Mouse (Mus musculus) lung, embryonic 15.5 days (tissue): Measurements from ENCODE around the gene Fkbp6. TPM values are rescaled to one million over a fixed set of nuclear protein-coding genes. Genes with fewer than 3 reads are reported as not detected.
A peak's percentile ranks its signal among the peaks of the same experiment; 100 is the strongest.

ENCODE experiments used
- ATAC-seq: fragments of 200-750 bp; cut with Nextera tagmentation; 2 replicates; pipeline ENCODE4 v1.8.0; 2017; ENCODE audit warnings: moderate number of reproducible peaks, borderline replicate concordance; ENCODE audit not compliant: low FRiP score, low TSS enrichment; ENCODE audit errors: extremely low read depth
- H3K27ac ChIP-seq: fragments of 300-500 bp; sonication (generic); 2 replicates; pipeline ENCODE4 v1.5.1; 2015; ENCODE audit warnings: moderate library complexity, mild to moderate bottlenecking, inconsistent platforms
- H3K27me3 ChIP-seq: fragments of 300-500 bp; sonication (generic); 2 replicates; pipeline ENCODE4 v1.6.1; 2015; ENCODE audit warnings: inconsistent platforms
- H3K36me3 ChIP-seq: fragments of 300-500 bp; sonication (generic); 2 replicates; pipeline ENCODE4 v1.6.1; 2015; ENCODE audit warnings: inconsistent platforms
- H3K4me1 ChIP-seq: fragments of 300-500 bp; sonication (generic); 2 replicates; pipeline ENCODE4 v1.6.1; 2015; ENCODE audit warnings: inconsistent platforms
- H3K4me2 ChIP-seq: fragments of 300-500 bp; sonication (generic); 2 replicates; pipeline ENCODE4 v1.6.1; 2015; ENCODE audit warnings: inconsistent platforms, mild to moderate bottlenecking, moderate library complexity
- H3K4me3 ChIP-seq: fragments of 300-500 bp; sonication (generic); 2 replicates; pipeline ENCODE4 v1.5.1; 2015; ENCODE audit warnings: mild to moderate bottlenecking, inconsistent platforms
- H3K9ac ChIP-seq: fragments of 300-500 bp; sonication (generic); 2 replicates; pipeline ENCODE4 v1.6.1; 2015; ENCODE audit warnings: inconsistent platforms
- H3K9me3 ChIP-seq: fragments of 300-500 bp; sonication (generic); 2 replicates; pipeline ENCODE4 v1.6.1; 2016; ENCODE audit warnings: inconsistent platforms
- WGBS: fragments of 180-500 bp; shearing (Covaris S2); methylation state at CpG from one replicate; pipeline ENCODE4 v1.1.7; 2015; 5-methylcytosine and 5-hydroxymethylcytosine counted together
- polyA plus RNA-seq: library from polyadenylated mRNA; unstranded; fragments of >200 nt; fragmentation: Nextera tagmentation; extraction: Ambion mirVana; gene quantifications from 2 replicates; pipeline ENCODE4 v1.2.1, GENCODE M21; 2015

Fkbp6 gene
- polyA plus RNA-seq, 1 experiment from 2014 or later, result not detected

GRCm38 (mm10) chr5:135269451-135269850 is 80.4 kb downstream of the Fkbp6 start:
- no peaks in the 10 kb centered on the region for H3K9me3 ChIP-seq
- WGBS, result 73% methylated on average over 8 of the region's 8 CpGs
- no peaks in the 10 kb centered on the region for H3K27me3 ChIP-seq
- H3K4me2 ChIP-seq, result no peak overlapping the region
- ATAC-seq, result no peak
- peaks cover 5% of the 10 kb centered on the region for H3K4me1 ChIP-seq
- H3K36me3 ChIP-seq, result no peaks in the 10 kb centered on the region
- H3K27ac ChIP-seq, result no peak overlapping the region
- H3K4me3 ChIP-seq, result no peak overlapping the region
- H3K9ac ChIP-seq, result no peak overlapping the region

DNA sequence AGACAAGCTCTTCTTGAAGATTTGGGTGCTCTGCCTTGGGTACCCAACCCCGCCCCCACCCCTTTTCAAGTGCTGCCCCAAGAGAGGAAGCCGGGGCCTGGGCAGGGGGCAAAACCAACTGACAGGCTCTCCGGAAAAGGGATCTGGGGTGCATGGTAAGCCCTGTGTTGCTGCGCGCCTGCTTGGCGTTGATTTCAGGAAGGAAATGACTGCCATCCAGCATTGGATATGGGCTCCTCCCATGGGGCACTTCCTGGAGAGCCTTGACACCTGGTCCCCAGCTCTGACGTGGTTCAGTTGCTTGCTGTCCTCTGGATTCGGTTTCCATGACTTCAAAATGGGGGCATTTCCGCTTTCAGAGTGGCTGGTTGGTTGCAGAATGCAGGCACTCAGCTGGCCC is 85.3 kb downstream of the Fkbp6 start:
- H3K9me3 ChIP-seq, result no peaks in the 10 kb centered on the region

GRCm38 (mm10) chr5:135263866-135264503 is 85.9 kb downstream of the Fkbp6 start:
- Histone ChIP-seq H3K36me3 (no peaks in the 10 kb centered on the region), H3K27me3 (no peaks in the 10 kb centered on the region), H3K27ac (peak overlapping the region; percentile 56), H3K4me3 (peak overlapping the region; percentile 13; the same call in 1 of the 2 replicates), H3K4me1 (peaks cover 11% of the 10 kb centered on the region), H3K4me2 (peak overlapping the region; percentile 49), H3K9ac (no peak overlapping the region), H3K9me3 (no peaks in the 10 kb centered on the region)
- 11% methylated on average over 17 of the region's 17 CpGs for WGBS
- peak; percentile 84 for ATAC-seq

More for the DNA sequence above, 85.3 kb downstream of the Fkbp6 start:
- H3K4me3 ChIP-seq, result no peak overlapping the region; the same call in 1 of the 2 replicates
- peak; percentile 45; the same call in 1 of the 2 replicates for ATAC-seq
- WGBS, result 27% methylated on average over 9 of the region's 9 CpGs
- H3K9ac ChIP-seq, result no peak overlapping the region
- H3K27ac ChIP-seq, result peak overlapping the region; percentile 56
- peaks cover 11% of the 10 kb centered on the region for H3K4me1 ChIP-seq
- no peaks in the 10 kb centered on the region for H3K27me3 ChIP-seq
- H3K4me2 ChIP-seq, result peak overlapping the region; percentile 49
- no peaks in the 10 kb centered on the region for H3K36me3 ChIP-seq

- no peaks in the 10 kb centered on the region for H3K27me3 ChIP-seq
- WGBS, result 24% methylated on average over 30 of the region's 30 CpGs
- H3K36me3 ChIP-seq, result no peaks in the 10 kb centered on the region
- H3K9ac ChIP-seq, result peak overlapping the region; percentile 43
- no peaks in the 10 kb centered on the region for H3K9me3 ChIP-seq
- peak overlapping the region; percentile 32 for H3K27ac ChIP-seq
- H3K4me3 ChIP-seq, result peak overlapping the region; percentile 28
- H3K4me2 ChIP-seq, result peak overlapping the region; percentile 56
- ATAC-seq, result 0 out of 2 replicates have a peak, but pooled peaks have one; percentile 17
- peaks cover 16% of the 10 kb centered on the region for H3K4me1 ChIP-seq
Measured at GRCm38 (mm10) chr5:135258280-135259150, 91.3 kb downstream of the Fkbp6 start.

GRCm38 (mm10) chr5:135257559-135257958 is 92.3 kb downstream of the Fkbp6 start:
- Histone ChIP-seq H3K4me1 (peaks cover 16% of the 10 kb centered on the region), H3K4me3 (no peak overlapping the region), H3K27me3 (no peaks in the 10 kb centered on the region), H3K9ac (no peak overlapping the region), H3K4me2 (no peak overlapping the region), H3K36me3 (no peaks in the 10 kb centered on the region), H3K9me3 (no peaks in the 10 kb centered on the region), H3K27ac (no peak overlapping the region)
- ATAC-seq, result no peak
- 80% methylated on average over 12 of the region's 12 CpGs for WGBS

- H3K4me1 ChIP-seq, result peaks cover 19% of the 10 kb centered on the region
- no peaks in the 10 kb centered on the region for H3K27me3 ChIP-seq
- H3K36me3 ChIP-seq, result no peaks in the 10 kb centered on the region
- H3K4me2 ChIP-seq, result no peak overlapping the region
- no peak overlapping the region for H3K27ac ChIP-seq
- no peak for ATAC-seq
- H3K9ac ChIP-seq, result no peak overlapping the region
- H3K4me3 ChIP-seq, result no peak overlapping the region
- 81% methylated on average over 3 of the region's 3 CpGs for WGBS
- no peaks in the 10 kb centered on the region for H3K9me3 ChIP-seq
Measured at GRCm38 (mm10) chr5:135256166-135256565, 93.7 kb downstream of the Fkbp6 start.

DNA sequence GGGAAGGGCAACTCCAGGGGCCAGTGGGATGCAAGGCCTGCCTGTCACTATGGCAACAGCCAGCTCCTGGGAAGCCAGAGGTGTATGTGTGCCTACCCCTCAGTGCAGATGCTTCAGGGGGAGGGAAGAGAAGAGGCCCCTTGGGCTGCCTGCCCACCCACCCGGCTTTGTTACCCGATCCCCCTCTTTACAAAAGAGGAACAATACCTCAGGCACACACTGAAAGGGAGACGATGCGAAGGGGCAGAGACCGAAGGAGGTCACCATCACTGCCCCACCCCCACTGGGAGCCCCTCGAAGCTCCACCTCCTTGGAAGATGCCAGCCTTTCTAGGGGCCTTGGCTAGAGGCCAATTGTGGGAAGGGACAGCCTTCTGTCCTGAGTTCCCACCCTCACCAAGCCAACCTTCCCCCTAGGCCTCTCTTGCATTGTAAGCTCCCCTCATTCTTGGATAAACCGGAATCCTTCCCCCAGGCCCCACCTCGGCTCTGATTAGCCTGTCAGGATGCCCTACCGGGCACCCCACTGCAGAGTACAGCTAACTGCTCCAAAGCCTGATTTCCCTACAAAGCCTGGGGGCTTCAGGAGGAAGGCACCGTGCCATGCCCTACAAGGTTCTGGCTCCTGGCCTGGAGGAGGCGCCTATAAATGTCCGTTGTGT is 96.0 kb downstream of the Fkbp6 start:
- no peak for ATAC-seq
- H3K27ac ChIP-seq, result no peak overlapping the region
- H3K36me3 ChIP-seq, result no peaks in the 10 kb centered on the region
- H3K4me1 ChIP-seq, result peaks cover 31% of the 10 kb centered on the region
- no peaks in the 10 kb centered on the region for H3K9me3 ChIP-seq
- H3K27me3 ChIP-seq, result peaks cover 22% of the 10 kb centered on the region
- WGBS, result 14% methylated on average over 12 of the region's 12 CpGs
- H3K4me3 ChIP-seq, result no peak overlapping the region
- H3K4me2 ChIP-seq, result no peak overlapping the region
- H3K9ac ChIP-seq, result no peak overlapping the region

DNA sequence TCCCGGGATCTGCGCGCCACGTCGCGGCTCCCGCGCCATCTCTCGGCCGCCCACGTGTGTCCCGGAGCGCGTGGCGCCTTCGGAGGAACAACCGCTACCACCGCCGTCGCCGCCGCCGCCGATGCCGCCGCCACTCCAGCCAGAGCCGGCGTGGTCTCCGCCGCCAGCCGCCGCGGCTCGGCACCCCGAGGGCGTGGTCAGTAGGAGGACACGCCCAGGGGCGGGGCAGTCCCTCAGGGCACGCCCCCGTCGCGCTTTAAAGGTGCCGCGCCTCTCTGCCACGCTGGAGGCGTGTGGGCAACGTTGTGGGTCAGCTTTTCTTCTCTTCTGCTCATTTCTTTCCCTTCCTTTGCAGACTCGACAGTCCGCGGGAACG is 98.8 kb downstream of the Fkbp6 start, which contains the start of gene Fzd9:
Gene Fzd9 (minus strand): TSS at position 152 of the 376 bp plus-strand sequence.
- Histone ChIP-seq H3K36me3 (peaks cover 10% of the 10 kb centered on the region), H3K9ac (peak within 1 kb of the TSS; percentile 34), H3K27ac (no peak within 1 kb of the TSS), H3K4me1 (peaks cover 22% of the 10 kb centered on the region), H3K27me3 (peaks cover 26% of the 10 kb centered on the region), H3K4me3 (peak within 1 kb of the TSS; percentile 53), H3K4me2 (peak within 1 kb of the TSS; percentile 99), H3K9me3 (no peaks in the 10 kb centered on the region)
- WGBS, result under 1% methylated on average over 51 of the region's 51 CpGs
- peak; percentile 92 for ATAC-seq

DNA sequence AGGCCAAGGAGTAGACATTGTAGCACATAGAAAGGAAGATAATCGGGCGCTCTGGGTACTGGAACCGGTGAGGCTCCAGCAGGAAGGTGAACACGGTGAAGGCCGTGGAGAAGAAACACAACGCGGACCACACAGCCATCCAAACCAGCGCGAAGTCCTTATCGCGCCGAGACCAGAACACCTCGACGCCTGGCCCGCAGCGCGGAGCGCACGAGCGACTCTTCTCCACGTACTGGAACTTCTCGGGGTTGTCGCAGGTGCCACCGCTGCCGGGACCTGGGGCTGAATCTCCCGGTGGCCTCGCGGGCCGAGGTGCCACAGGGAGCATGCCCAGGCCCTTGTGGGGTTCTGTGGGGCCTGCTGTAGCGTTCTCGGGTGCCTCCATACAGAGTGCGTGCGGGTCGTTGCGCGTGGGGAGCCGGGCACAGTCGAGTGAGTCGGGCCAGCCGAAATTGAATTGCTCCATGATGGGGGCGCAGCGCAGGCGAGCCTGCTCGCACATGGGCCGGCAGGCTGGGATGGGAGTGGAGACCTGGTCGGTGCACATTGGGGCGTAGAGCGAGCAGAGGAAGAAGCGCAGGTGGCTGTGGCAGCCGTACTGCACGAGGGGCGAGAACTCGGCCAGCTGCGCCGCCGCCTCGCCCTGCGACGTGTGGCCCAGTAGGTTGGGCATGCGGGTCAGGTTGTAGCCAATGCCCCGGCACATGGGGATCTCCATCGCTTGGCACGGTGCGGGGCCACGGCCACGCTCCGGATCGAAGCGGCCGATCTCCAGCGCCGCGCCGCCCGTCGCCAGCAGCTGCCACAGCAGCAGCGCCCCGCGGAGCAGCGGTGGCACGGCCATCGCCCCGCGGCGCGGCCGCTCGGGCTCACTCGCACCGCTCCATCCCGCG is 99.4 kb downstream of the Fkbp6 start:
- H3K27me3 ChIP-seq, result peaks cover 26% of the 10 kb centered on the region
- H3K9ac ChIP-seq, result peak overlapping the region; percentile 34
- H3K4me1 ChIP-seq, result peaks cover 22% of the 10 kb centered on the region
- 2% methylated on average over 92 of the region's 92 CpGs for WGBS
- ATAC-seq, result peak; percentile 46
- peaks cover 17% of the 10 kb centered on the region for H3K36me3 ChIP-seq
- peak overlapping the region; percentile 53 for H3K4me3 ChIP-seq
- H3K9me3 ChIP-seq, result no peaks in the 10 kb centered on the region
- H3K4me2 ChIP-seq, result peak overlapping the region; percentile 99
- H3K27ac ChIP-seq, result no peak overlapping the region

- H3K27ac ChIP-seq, result no peak overlapping the region
- H3K9me3 ChIP-seq, result no peaks in the 10 kb centered on the region
- H3K4me2 ChIP-seq, result no peak overlapping the region; the same call in 1 of the 2 replicates
- 76% methylated on average over 16 of the region's 16 CpGs for WGBS
- no peak overlapping the region for H3K4me3 ChIP-seq
- no peak overlapping the region for H3K9ac ChIP-seq
- no peak for ATAC-seq
- peaks cover 20% of the 10 kb centered on the region for H3K4me1 ChIP-seq
- peaks cover 30% of the 10 kb centered on the region for H3K36me3 ChIP-seq
- peaks cover 26% of the 10 kb centered on the region for H3K27me3 ChIP-seq
Measured at GRCm38 (mm10) chr5:135248956-135249676, 100.7 kb downstream of the Fkbp6 start.
